Mouse (Mus musculus) left cerebral cortex, adult 8-10 months (tissue): ENCODE data around the gene Lrrtm3. TPM values are rescaled to one million over a fixed set of nuclear protein-coding genes. Genes with fewer than 3 reads are reported as not detected.

ENCODE experiments used
- DNase-seq, 2 experiments: peaks; one replicate each; pipeline ENCODE4 v3.0.0; 2022; ENCODE audit warnings: low spot score in 2 of 2
- total RNA-seq, 4 experiments: library from RNA; stranded (reverse); gene quantifications; 2 replicates each; pipeline ENCODE4 v1.2.4; 2022

Gene Lrrtm3
- total RNA-seq, 4 experiments from 2014 or later: 58.9 to 71.8 (median 61.8) TPM

DNA sequence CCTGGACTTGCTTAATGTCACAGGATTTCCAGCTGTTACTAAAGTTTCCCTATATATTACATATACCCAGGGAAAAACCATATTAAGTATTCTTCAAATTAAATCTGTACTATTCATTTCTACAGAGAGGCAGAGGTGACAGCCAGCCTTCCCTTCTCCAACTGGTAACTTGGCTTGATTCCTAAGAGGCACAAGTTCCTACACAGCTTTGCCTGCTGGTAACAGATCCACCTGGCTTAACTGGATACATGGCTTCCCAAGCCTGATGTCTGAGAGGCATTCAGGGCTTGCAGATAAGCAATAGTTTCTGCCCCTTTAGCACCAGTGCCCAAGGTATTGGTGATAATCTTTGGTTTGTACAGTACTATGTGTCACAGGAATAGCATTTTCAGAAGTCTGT lies 190.2 kb downstream of the Lrrtm3 start:
- no peak for DNase-seq

GRCm38 (mm10) chr10:63894612-63895011 lies 195.5 kb downstream of the Lrrtm3 start:
- DNase-seq: no peak

GRCm38 (mm10) chr10:63886449-63887088 lies 203.5 kb downstream of the Lrrtm3 start:
- DNase-seq: no peak

- DNase-seq: peak in 1 of 2 experiments; percentile 15
Observed at GRCm38 (mm10) chr10:63880462-63880903, 209.6 kb downstream of the Lrrtm3 start.

Other genes with a start within 250 kb of the Lrrtm3 start
- 1 to 10 TPM; 5.2 to 7.8 (median 6.6) TPM for gene Gm10118, start 162.8 kb downstream of the Lrrtm3 start, total RNA-seq